14 mouse cellular contexts compared by ENCODE assay signal in the genomic region with DNA sequence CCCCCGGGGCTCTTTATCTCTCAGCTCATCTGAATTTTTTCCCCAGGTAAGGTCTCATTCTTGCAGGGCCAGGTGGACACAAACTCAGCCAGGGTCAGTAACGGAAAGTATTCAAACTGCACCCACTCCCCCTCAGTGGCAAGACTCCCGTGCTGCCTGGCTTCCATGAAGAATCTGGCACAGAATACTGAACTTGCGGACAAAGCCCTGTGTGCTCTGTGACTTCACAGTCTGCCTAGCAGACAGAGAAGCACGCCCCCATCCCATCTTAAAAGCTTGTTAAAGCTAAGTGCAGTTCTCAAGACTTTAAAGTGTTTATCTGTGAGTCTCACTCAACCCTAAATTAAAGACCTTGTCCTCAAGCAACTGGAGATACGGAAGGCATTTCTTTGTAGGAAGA.
"Had no signal": no experiment of that assay in that cellular context is flagged by ENCODE, and none has a peak within 500 bp of the region (broad histone marks: within the 10 kb centered on the region; RNA-seq: fewer than 3 reads in every experiment).

No protein-coding gene starts in this region.

- H3K4me1 ChIP-seq: liver, embryonic 12.5 days; neural tube, embryonic 12.5 days had no signal

- H3K4me3 ChIP-seq: limb, embryonic 15.5 days; liver, embryonic 12.5 days; myocyte; neural tube, embryonic 12.5 days had no signal

- H3K9me3 ChIP-seq: limb, embryonic 15.5 days; liver, embryonic 12.5 days; neural tube, embryonic 12.5 days had no signal

- H3K4me2 ChIP-seq: limb, embryonic 15.5 days; liver, embryonic 12.5 days; neural tube, embryonic 12.5 days had no signal

- H3K36me3 ChIP-seq: limb, embryonic 15.5 days; liver, embryonic 12.5 days; neural tube, embryonic 12.5 days had no signal

- DNase-seq: kidney, adult 11 months; kidney, adult 9 months; kidney, postnatal 36 days; layer of hippocampus, adult 9-11 months; layer of hippocampus, postnatal 36 days; right cerebral cortex, adult 18-20 months; right cerebral cortex, postnatal 25 days; thymus, adult 18-20 months; thymus, postnatal 14 days had no signal

- H3K27ac ChIP-seq: kidney, postnatal 0 days; limb, embryonic 15.5 days; liver, embryonic 12.5 days; neural tube, embryonic 12.5 days had no signal

- ATAC-seq: liver, embryonic 12.5 days had no signal

- H3K9ac ChIP-seq: limb, embryonic 15.5 days; liver, embryonic 12.5 days; neural tube, embryonic 12.5 days had no signal

- H3K27me3 ChIP-seq: liver, embryonic 12.5 days; neural tube, embryonic 12.5 days had no signal
